Mouse (Mus musculus) lung, adult 2 months (tissue): ENCODE measurements around the gene Colgalt2. TPM values are rescaled to one million over a fixed set of nuclear protein-coding genes. Genes with fewer than 3 reads are reported as not detected.
"Not testable (repeated sequence)": the region's sequence is repeated elsewhere in the genome, so short reads cannot be mapped to it uniquely, and the experiment has no call there.

Source experiments
- DNase-seq: peaks from one replicate; pipeline ENCODE4 v3.0.0; 2022
- H3K4me1 ChIP-seq: fragments of 200-500 bp; 2 replicates; pipeline ENCODE4 v1.6.1; 2011; ENCODE audit warnings: low read length; ENCODE audit not compliant: control insufficient read depth, insufficient read depth
- H3K4me3 ChIP-seq: fragments of 200-500 bp; replicated peaks from 2 replicates; pipeline ENCODE3; 2011; ENCODE audit warnings: low read depth, mild to moderate bottlenecking, control low read depth, low read length; ENCODE audit errors: extremely low read depth
- CTCF ChIP-seq: fragments of 200-500 bp; IDR thresholded peaks from 2 replicates; pipeline ENCODE4 v1.5.1; 2011; ENCODE audit warnings: mild to moderate bottlenecking, low read length, control low read depth; ENCODE audit not compliant: insufficient read depth
- POLR2A ChIP-seq: fragments of 200-500 bp; IDR thresholded peaks from 2 replicates; pipeline ENCODE4 v1.6.1; 2011; ENCODE audit warnings: low read depth, mild to moderate bottlenecking, control low read depth, low read length, borderline replicate concordance; ENCODE audit errors: extremely low read depth
- WGBS: fragments of 180-500 bp; shearing (Covaris S2); methylation state at CpG from one replicate; pipeline ENCODE4 v1.1.7; 2018; 5-methylcytosine and 5-hydroxymethylcytosine counted together
- polyA plus RNA-seq: library from polyadenylated mRNA; depleted of rRNA; stranded (reverse); fragments of >200 nt; gene quantifications from 2 replicates; pipeline ENCODE4 v1.2.3, GENCODE M21; 2012; rRNA removed

Colgalt2 gene
- polyA plus RNA-seq: 12.8 and 17.3 TPM in 2 replicates

- under 1% methylated on average over 61 of the region's 70 CpGs for WGBS
- H3K4me1 ChIP-seq: peaks cover 2% of the 10 kb centered on the region; the same call in 1 of the 2 replicates
- peak within 1 kb of the TSS; percentile 66 for H3K4me3 ChIP-seq
- TF ChIP-seq CTCF (no peak), POLR2A (peak; percentile 22; the same call in 1 of the 2 replicates)
- peak; percentile 48 for DNase-seq
Observed at GRCm38 (mm10) chr1:152399790-152400555, at the start of gene Colgalt2. TSS of gene Colgalt2 (plus strand) at chr1:152399830.

- WGBS: 66% methylated on average over 4 of the region's 4 CpGs
- H3K4me3 ChIP-seq: no peak overlapping the region
- TF ChIP-seq CTCF: no peak
- TF ChIP-seq POLR2A: no peak
- DNase-seq: no peak
- H3K4me1 ChIP-seq: no peaks in the 10 kb centered on the region
Observed at GRCm38 (mm10) chr1:152356721-152357120, 42.9 kb upstream of the Colgalt2 start.

GRCm38 (mm10) chr1:152368311-152369088, 31.1 kb upstream of the Colgalt2 start:
- no peaks in the 10 kb centered on the region; the same call in 1 of the 2 replicates for H3K4me1 ChIP-seq
- WGBS: 45% methylated on average over 13 of the region's 13 CpGs
- DNase-seq: no peak
- TF ChIP-seq POLR2A (no peak), CTCF (no peak)
- no peak overlapping the region for H3K4me3 ChIP-seq

- TF ChIP-seq POLR2A: no peak
- peak; percentile 78 for TF ChIP-seq CTCF
- 15% methylated on average over 4 of the region's 4 CpGs for WGBS
- no peak for DNase-seq
- Histone ChIP-seq H3K4me3 (no peak overlapping the region), H3K4me1 (no peaks in the 10 kb centered on the region; the same call in 1 of the 2 replicates)
Observed at GRCm38 (mm10) chr1:152369139-152369538, 30.5 kb upstream of the Colgalt2 start.

- no peak for TF ChIP-seq CTCF
- TF ChIP-seq POLR2A: no peak
- WGBS: 92% methylated on average over 5 of the region's 5 CpGs
- no peaks in the 10 kb centered on the region for H3K4me1 ChIP-seq
- DNase-seq: no peak
- H3K4me3 ChIP-seq: no peak overlapping the region
Observed at GRCm38 (mm10) chr1:152378311-152378710, 21.3 kb upstream of the Colgalt2 start.

GRCm38 (mm10) chr1:152384589-152384988, 15.0 kb upstream of the Colgalt2 start:
- DNase-seq: no peak
- 0 out of 2 replicates have a peak, but pooled peaks cover 2% of the 10 kb centered on the region for H3K4me1 ChIP-seq
- 96% methylated on average over 1 of the region's 1 CpGs for WGBS
- H3K4me3 ChIP-seq: no peak overlapping the region
- TF ChIP-seq POLR2A (no peak), CTCF (no peak)

GRCm38 (mm10) chr1:152385693-152386092, 13.9 kb upstream of the Colgalt2 start:
- not testable (repeated sequence) for H3K4me3 ChIP-seq, H3K4me1 ChIP-seq, DNase-seq
- 33% methylated on average over 2 of the region's 4 CpGs for WGBS

GRCm38 (mm10) chr1:152386188-152386835, 13.3 kb upstream of the Colgalt2 start, which contains the start of gene Tsen15:
TSS of gene Tsen15 (minus strand) at chr1:152386688.
- peak; percentile 40; the same call in 1 of the 2 replicates for TF ChIP-seq POLR2A
- TF ChIP-seq CTCF: no peak
- under 1% methylated on average over 57 of the region's 57 CpGs for WGBS
- peak; percentile 88 for DNase-seq
- 0 out of 2 replicates have a peak, but pooled peaks cover 2% of the 10 kb centered on the region for H3K4me1 ChIP-seq
- H3K4me3 ChIP-seq: peak within 1 kb of the TSS; percentile 76

- no peak for DNase-seq
Observed at GRCm38 (mm10) chr1:152389271-152389670, 10.4 kb upstream of the Colgalt2 start.

More at GRCm38 (mm10) chr1:152389271-152389670, 10.4 kb upstream of the Colgalt2 start:
- no peak for TF ChIP-seq CTCF
- TF ChIP-seq POLR2A: no peak
- Histone ChIP-seq H3K4me3 (no peak overlapping the region), H3K4me1 (0 out of 2 replicates have a peak, but pooled peaks cover 2% of the 10 kb centered on the region)
